Mouse (Mus musculus) forebrain, embryonic 14.5 days (tissue): Measurements from ENCODE around the gene Pfdn2. TPM values are rescaled to one million over a fixed set of nuclear protein-coding genes. Genes with fewer than 3 reads are reported as not detected.

Experiments used
- polyA plus RNA-seq: library from polyadenylated mRNA; unstranded; fragments of >200 nt; fragmentation: Nextera tagmentation; extraction: Ambion mirVana; gene quantifications from 2 replicates; pipeline ENCODE4 v1.2.1, GENCODE M21; 2014

The Pfdn2 gene
- polyA plus RNA-seq, 1 experiment from 2014 or later: 78.3 TPM

Other genes starting within 250 kb of the Pfdn2 start
- 7.2 and 8.8 TPM in 2 replicates for gene Cfap126, start 231.8 kb upstream of the Pfdn2 start, polyA plus RNA-seq
- gene Sdhc, start 195.1 kb upstream of the Pfdn2 start, polyA plus RNA-seq: 301 and 310 TPM in 2 replicates
- gene Mpz, start 195.0 kb upstream of the Pfdn2 start, polyA plus RNA-seq: 0.09 and 0.22 TPM in 2 replicates
- gene Pcp4l1, start 149.4 kb upstream of the Pfdn2 start, polyA plus RNA-seq: 9.7 and 10.2 TPM in 2 replicates
- gene Nr1i3, start 131.7 kb upstream of the Pfdn2 start, polyA plus RNA-seq: 0.13 and 0.36 TPM in 2 replicates
- 45.0 and 49.2 TPM in 2 replicates for gene Tomm40l, start 123.2 kb upstream of the Pfdn2 start, polyA plus RNA-seq
- 0.88 and 1.9 TPM in 2 replicates for gene Apoa2, start 120.6 kb upstream of the Pfdn2 start, polyA plus RNA-seq
- 25.1 and 31.5 TPM in 2 replicates for gene Fcer1g, start 111.3 kb upstream of the Pfdn2 start, polyA plus RNA-seq
- 2.5 and 3.9 TPM in 2 replicates for gene Adamts4, start 95.2 kb upstream of the Pfdn2 start, polyA plus RNA-seq
- 244 and 260 TPM in 2 replicates for gene Ndufs2, start 94.3 kb upstream of the Pfdn2 start, polyA plus RNA-seq
- 74.9 and 94.2 TPM in 2 replicates for gene B4galt3, start 75.3 kb upstream of the Pfdn2 start, polyA plus RNA-seq
- gene Ppox, start 64.5 kb upstream of the Pfdn2 start, polyA plus RNA-seq: 41.4 and 46.0 TPM in 2 replicates
- gene Usp21, start 57.7 kb upstream of the Pfdn2 start, polyA plus RNA-seq: 89.9 and 104 TPM in 2 replicates
- gene Ufc1, start 50.6 kb upstream of the Pfdn2 start, polyA plus RNA-seq: 119 and 127 TPM in 2 replicates
- gene Dedd, start 16.5 kb upstream of the Pfdn2 start, polyA plus RNA-seq: 53.9 and 60.5 TPM in 2 replicates
- gene Nit1, start within 50 bp of the Pfdn2 start, polyA plus RNA-seq: 45.9 and 46.0 TPM in 2 replicates
- 3.0 and 5.2 TPM in 2 replicates for gene Klhdc9, start 15.1 kb downstream of the Pfdn2 start, polyA plus RNA-seq
- 0.11 and 0.32 TPM in 2 replicates for gene Nectin4, start 24.4 kb downstream of the Pfdn2 start, polyA plus RNA-seq
- gene Arhgap30, start 43.3 kb downstream of the Pfdn2 start, polyA plus RNA-seq: 0.28 and 0.39 TPM in 2 replicates
- 212 and 263 TPM in 2 replicates for gene Usf1, start 65.6 kb downstream of the Pfdn2 start, polyA plus RNA-seq
- gene Tstd1, start 73.2 kb downstream of the Pfdn2 start, polyA plus RNA-seq: 4.5 and 4.8 TPM in 2 replicates
- 3.0 and 6.9 TPM in 2 replicates for gene F11r, start 91.9 kb downstream of the Pfdn2 start, polyA plus RNA-seq
- gene Alyref2, start 157.8 kb downstream of the Pfdn2 start, polyA plus RNA-seq: 24.3 and 26.1 TPM in 2 replicates
- gene Itln1, start 189.6 kb downstream of the Pfdn2 start, polyA plus RNA-seq: not detected in 2 replicates
- gene Cd244a, start 213.5 kb downstream of the Pfdn2 start, polyA plus RNA-seq: not detected in 2 replicates